Mouse (Mus musculus) heart, adult 2 months (tissue): ENCODE results near the gene Adrb1.

Experiments used
- CTCF ChIP-seq: fragments of 200-600 bp; IDR thresholded peaks from 2 replicates; pipeline ENCODE4 v1.8.1; 2022; ENCODE audit warnings: antibody characterized with exemption, mild to moderate bottlenecking, moderate library complexity
- EP300 ChIP-seq: fragments of 200-500 bp; IDR thresholded peaks from 2 replicates; pipeline ENCODE4 v1.6.1; 2011; ENCODE audit warnings: low read depth, low read length, control low read depth; ENCODE audit not compliant: insufficient read depth

GRCm38 (mm10) chr19:56756412-56756811 is 34.4 kb downstream of the Adrb1 start:
- TF ChIP-seq CTCF (no peak), EP300 (no peak)
